Mouse (Mus musculus): ENCODE results near the gene Slc33a1. TPM values are rescaled to one million over a fixed set of nuclear protein-coding genes. Genes with fewer than 3 reads are reported as not detected.

The Slc33a1 gene
- total RNA-seq (2021): 1 to 10 TPM; 6.8 to 8.2 TPM
- long read RNA-seq, experiment 1, transcript Slc33a1-201 (6 exons, 3,150 nt): major isoform, 7 of 9 reads
- long read RNA-seq, experiment 1, partial matches to known transcripts: 1 of 9 reads
- long read RNA-seq, experiment 1, other reads (novel, unspliced or antisense): 1 of 9 reads
- long read RNA-seq, experiment 2, transcript Slc33a1-201 (6 exons, 3,150 nt): major isoform, 7 of 7 reads
- long read RNA-seq, experiment 2, partial matches to known transcripts: 0 of 7 reads
- long read RNA-seq, experiment 2, other reads (novel, unspliced or antisense): 0 of 7 reads

DNA sequence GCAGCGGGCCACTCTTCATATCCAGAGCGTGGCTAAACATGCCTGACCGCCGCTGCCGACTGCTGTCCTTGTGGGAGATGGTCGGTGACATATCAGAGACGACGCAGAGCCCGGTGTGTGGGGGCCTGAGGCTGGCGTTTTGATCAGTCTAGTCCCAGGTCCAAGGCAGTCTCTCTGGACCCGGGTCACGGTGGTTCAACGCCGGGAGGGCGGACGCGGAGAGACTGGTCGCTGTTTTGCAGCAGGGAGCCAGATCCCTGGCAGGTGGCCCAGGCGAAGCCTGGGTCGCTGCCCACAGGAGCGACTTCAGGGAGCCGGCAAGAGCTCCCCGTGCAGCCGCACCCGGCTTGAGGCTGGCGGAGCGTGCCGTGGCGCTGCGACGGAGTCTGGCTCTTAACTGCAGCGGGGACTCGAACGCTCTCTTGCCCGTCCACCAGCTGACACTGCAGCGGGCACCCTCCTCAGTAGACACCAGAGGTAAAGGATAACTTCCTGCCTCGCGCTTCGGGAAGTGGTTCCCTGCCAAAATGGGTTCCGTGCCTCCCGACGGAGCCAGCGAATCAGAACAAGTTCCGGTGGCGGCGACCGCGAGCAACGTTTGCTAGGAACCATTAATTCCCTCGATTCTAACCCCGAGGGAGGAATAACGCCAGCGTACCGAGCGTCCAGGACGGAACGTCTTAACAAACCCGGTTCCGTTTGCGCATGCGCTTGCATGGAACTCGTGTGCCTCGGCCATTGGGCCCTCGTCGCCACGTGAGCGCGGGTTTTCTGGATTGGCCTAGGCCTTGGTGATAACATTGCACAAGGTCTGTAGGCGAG, at the start of gene Slc33a1:
Gene Slc33a1, minus strand, starts transcription at position 669 of the 822 bp plus-strand sequence.
- peak; percentile 99 for DNase-seq

- no peak for DNase-seq
Measured at GRCm38 (mm10) chr3:63988722-63989440, 24.3 kb upstream of the Slc33a1 start.

- DNase-seq: no peak
Measured at GRCm38 (mm10) chr3:63986656-63987055, 22.1 kb upstream of the Slc33a1 start.

DNA sequence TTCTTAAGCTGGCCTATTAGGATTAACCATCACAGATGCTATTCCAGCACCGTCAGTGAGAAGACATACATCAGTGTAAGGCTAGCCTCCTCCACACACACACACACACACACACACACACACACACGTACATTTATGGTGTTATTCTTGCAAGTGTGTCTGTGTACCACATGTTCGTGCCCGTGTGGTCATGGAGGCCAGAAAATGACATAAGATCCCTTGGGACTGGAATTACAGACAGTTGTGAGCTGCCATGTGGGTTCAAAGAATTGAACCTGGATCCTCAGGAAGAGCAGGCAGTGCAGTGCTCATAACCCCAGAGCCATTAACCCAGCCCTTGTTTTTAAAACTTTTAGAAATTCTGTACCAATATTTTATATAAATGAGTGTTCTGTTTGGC, 13.3 kb upstream of the Slc33a1 start:
- no peak for DNase-seq

- DNase-seq: peak; percentile 90
Measured at GRCm38 (mm10) chr3:63975955-63976908, 11.7 kb upstream of the Slc33a1 start, which contains the start of gene Gmps. Gene Gmps (plus strand): TSS chr3:63976106.

GRCm38 (mm10) chr3:63965929-63966328, 1.4 kb upstream of the Slc33a1 start:
- no peak for DNase-seq

DNA sequence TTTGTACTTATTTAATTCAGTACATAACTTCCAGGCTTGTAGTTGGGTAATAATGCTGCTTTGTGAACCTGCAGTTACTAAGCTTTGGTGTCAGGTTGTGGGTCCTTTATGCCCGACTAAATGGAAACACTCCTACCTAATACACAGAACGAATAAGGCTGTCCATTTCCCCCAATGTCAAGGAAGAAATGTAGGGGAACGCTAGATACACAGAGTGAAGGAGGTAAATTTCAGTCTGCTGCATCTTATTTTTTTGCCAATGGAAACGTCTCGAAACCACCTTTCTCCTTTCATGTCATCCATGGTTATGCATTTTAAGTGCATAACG, 318 bp upstream of the Slc33a1 start:
- DNase-seq: no peak

DNA sequence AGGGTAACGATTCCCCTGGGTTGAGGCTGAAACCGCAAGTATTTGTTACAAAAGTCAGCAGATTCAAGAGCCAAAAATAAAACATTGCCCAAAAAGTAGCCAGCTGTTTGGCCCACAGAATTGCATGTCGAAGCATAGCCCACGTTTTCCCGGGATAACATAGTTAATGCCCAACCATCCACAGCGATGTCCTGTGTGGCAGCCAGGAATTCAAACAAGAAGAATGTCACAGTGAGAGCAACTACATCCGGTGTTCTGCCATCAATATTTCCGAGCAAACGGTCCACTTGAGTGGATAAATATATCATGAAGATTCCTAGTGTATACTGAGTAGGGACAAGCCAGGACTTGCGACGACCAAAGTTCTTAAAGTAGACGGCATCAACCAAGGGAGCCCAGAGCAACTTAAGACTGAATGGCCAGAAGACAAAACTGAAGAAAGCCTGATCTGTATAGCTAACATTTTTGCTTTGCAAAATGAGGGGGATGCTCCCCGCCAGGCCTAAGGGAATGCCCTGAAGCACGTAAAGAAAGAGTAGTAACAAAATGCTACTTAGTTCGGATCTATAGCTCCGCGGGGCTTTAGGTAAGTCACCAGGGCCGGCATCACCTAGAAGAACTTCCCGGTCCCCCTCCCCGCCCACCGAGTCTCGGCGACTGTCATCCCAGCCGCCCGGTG, 1.0 kb downstream of the Slc33a1 start:
- no peak for DNase-seq

- DNase-seq: no peak
Measured at GRCm38 (mm10) chr3:63949837-63950236, 14.7 kb downstream of the Slc33a1 start.

GRCm38 (mm10) chr3:63941204-63941850, 23.2 kb downstream of the Slc33a1 start:
- DNase-seq: no peak

- DNase-seq: no peak
Measured at GRCm38 (mm10) chr3:63938928-63939327, 25.6 kb downstream of the Slc33a1 start.

- DNase-seq: peak; percentile 94
Measured at GRCm38 (mm10) chr3:63928878-63929859, 35.4 kb downstream of the Slc33a1 start, which contains the start of gene E130311K13Rik. Gene E130311K13Rik (minus strand): TSS chr3:63929472.

DNA sequence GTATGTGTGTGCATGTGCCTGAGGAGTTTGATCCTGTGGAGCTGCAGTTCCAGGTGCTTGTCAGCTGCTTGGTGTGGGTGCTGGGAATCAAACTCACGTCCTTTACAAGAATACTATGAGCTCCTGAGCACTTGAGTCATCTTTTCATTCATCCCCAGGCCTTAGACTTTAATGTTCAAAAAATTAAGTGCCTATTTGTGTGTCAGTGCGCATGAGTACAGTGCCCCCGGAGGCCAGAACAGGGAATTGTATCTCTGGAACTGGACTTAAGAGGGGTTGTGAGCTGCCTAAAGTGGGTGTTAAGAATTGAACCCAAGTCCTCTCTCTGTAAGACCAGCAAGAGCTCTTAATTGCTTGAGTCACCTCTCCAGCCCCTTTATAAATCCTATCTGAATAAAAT, 44.9 kb downstream of the Slc33a1 start:
- DNase-seq: peak; percentile 9

GRCm38 (mm10) chr3:63910301-63910700, 54.3 kb downstream of the Slc33a1 start:
- no peak for DNase-seq

DNA sequence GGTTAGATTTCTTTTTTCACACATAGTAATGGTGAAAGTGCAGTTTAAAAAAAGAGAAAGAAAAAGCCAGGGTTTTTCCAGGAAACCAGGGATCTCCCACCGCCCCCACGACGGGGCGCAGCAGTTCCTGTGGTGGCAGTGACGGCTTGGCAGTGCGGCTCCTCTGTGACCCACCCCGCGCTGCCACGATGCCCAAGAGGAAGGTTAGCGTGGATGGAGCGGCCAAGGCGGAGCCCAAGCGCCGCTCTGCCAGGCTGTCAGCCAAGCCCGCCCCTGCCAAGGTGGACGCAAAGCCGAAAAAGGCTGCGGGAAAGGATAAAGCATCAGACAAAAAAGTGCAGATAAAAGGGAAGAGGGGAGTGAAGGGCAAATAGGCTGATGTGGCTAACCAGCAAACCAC, 59.3 kb downstream of the Slc33a1 start:
- peak; percentile 10 for DNase-seq

DNA sequence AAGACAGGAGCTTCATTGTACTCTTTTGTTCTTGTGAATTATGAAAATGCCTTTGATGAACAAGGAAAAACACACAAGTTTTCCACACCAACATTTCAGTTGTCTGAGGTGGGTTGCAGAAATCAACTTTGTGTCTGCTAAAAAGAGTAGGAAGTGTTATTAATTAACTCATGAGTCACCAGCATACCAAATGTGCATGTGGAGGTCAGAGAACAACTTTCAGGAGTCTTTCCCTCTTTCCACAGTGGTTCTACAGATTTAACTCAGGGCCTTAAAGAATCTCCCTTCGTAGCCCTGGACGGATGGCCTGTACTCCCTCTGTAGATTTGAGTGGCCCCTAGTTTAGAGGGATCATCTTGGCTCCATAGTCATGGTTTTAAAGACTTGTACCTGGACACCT, 60.4 kb downstream of the Slc33a1 start:
- no peak for DNase-seq

GRCm38 (mm10) chr3:63900021-63900571, 64.5 kb downstream of the Slc33a1 start:
- no peak for DNase-seq

GRCm38 (mm10) chr3:63899309-63899695, 65.3 kb downstream of the Slc33a1 start, which contains the start of gene Plch1:
Gene Plch1 (minus strand): TSS chr3:63899472.
- DNase-seq: peak; percentile 19

All from gastrocnemius, postnatal 10 days (tissue).